Mouse (Mus musculus): ENCODE measurements around the gene H2-T22. TPM values are rescaled to one million over a fixed set of nuclear protein-coding genes. Genes with fewer than 3 reads are reported as not detected.
"Not testable (repeated sequence)": the region's sequence is repeated elsewhere in the genome, so short reads cannot be mapped to it uniquely, and the experiment has no call there.

H2-T22 gene
- total RNA-seq, 2 experiments from 2014 or later = 9.1 to 9.2 TPM

DNA sequence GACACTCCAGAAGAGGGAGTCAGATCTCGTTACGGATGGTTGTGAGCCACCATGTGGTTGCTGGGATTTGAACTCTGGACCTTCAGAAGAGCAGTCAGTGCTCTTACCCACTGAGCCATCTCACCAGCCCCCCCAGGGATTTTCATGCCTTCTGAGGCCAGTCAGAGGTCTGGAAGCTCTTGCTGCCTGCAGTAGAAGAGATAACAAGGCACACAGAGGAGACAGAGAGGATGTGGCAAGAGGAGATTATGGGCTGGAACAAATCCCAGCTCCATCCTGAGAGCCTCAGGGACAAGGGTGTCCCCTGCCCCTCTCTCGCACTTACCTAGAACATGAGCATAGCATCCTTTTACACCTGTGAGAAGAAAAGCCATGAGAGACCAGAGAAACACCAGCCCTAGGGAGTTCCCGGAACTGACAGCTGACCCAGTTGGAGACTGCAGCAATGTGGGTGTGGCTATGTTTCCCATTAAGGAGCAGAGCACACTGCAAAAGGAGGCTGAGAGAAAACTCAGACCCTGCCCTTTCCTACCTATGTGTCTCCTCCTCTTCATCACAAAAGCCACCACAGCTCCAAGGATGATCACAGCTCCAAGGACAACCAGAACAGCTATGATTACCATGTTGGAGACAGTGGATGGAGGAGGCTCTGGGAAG, 12.4 kb downstream of the H2-T22 start:
- not testable (repeated sequence) for DNase-seq (ENCODE audit: low spot score in 2 of 2)

- DNase-seq (ENCODE audit: low spot score in 2 of 2) = no peak
Observed at GRCm38 (mm10) chr17:36028879-36029619, 13.5 kb downstream of the H2-T22 start.

GRCm38 (mm10) chr17:36027663-36028062, 14.9 kb downstream of the H2-T22 start:
- DNase-seq (ENCODE audit: low spot score in 2 of 2) = no peak

GRCm38 (mm10) chr17:36025901-36026300, 16.6 kb downstream of the H2-T22 start:
- DNase-seq (ENCODE audit: low spot score in 2 of 2) = no peak

- DNase-seq (ENCODE audit: low spot score in 2 of 2) = no peak
Observed at GRCm38 (mm10) chr17:36025197-36025596, 17.4 kb downstream of the H2-T22 start.

DNA sequence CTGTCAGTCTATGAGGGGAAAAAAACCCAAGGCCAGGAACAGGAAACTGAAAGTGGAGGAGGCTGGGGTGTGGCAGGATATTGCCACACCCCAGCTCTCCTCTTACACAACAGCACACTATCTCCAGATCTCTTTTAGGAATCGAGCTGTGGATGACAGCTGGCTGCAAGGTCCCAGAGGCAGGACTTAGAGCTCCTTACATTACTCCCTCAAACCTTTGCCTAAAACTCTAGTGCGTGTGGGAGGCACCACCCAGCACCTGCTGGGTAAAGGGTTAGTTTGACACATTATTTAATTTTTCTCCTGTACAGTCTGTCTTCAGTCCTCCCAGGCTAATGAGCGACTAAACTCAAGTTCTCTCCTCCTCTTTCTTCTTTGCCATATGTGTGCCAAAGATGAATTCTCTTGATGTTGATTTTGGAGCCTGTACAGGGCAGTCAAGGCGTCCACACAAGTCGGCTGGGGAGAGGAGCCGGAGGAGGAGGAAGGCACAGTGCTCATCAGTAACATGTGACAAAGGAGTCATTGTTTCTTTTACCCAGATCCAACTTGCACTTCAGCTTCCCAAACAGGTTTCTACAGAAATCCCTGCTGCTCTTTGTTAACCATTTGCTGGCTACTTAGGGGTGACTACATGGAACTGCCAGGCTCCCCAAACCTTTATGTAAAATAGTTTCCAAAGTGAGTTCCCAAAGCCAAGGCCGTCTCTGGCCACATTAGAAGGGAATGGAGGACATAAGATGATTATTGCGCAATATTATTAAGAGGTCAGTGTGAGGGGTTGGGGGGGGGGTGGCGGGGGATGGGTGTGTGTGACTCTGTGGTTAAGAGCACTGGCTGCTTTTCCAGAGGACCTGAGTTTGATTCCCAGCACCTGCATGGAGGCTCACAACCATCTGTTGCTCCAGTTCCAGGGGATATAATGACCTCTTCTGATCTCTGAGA, 18.6 kb downstream of the H2-T22 start:
- DNase-seq (ENCODE audit: low spot score in 2 of 2) = no peak

GRCm38 (mm10) chr17:36022922-36023321, 19.6 kb downstream of the H2-T22 start:
- DNase-seq (ENCODE audit: low spot score in 2 of 2) = no peak

DNA sequence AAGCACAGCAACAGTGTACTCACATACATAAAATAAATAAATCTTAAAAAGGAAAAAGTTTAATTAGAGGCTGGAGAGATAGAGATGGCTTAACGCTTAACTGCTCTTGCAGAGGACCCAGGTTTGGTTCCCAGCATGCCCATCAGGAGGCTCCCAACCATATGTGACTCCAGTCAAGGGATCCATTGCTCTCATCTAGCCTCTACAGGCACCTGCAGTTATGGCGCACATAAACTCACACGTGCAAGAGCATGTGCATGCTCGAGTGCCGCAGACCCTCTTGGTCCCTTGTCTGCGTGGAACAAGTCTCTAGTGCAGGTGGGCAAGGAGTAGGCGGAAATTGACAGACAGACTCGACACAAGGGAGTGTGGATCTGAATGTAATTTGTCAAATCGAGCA, 20.4 kb downstream of the H2-T22 start:
- DNase-seq (ENCODE audit: low spot score in 2 of 2) = no peak

- DNase-seq (ENCODE audit: low spot score in 2 of 2) = no peak
Observed at GRCm38 (mm10) chr17:36021309-36021708, 21.2 kb downstream of the H2-T22 start.

DNA sequence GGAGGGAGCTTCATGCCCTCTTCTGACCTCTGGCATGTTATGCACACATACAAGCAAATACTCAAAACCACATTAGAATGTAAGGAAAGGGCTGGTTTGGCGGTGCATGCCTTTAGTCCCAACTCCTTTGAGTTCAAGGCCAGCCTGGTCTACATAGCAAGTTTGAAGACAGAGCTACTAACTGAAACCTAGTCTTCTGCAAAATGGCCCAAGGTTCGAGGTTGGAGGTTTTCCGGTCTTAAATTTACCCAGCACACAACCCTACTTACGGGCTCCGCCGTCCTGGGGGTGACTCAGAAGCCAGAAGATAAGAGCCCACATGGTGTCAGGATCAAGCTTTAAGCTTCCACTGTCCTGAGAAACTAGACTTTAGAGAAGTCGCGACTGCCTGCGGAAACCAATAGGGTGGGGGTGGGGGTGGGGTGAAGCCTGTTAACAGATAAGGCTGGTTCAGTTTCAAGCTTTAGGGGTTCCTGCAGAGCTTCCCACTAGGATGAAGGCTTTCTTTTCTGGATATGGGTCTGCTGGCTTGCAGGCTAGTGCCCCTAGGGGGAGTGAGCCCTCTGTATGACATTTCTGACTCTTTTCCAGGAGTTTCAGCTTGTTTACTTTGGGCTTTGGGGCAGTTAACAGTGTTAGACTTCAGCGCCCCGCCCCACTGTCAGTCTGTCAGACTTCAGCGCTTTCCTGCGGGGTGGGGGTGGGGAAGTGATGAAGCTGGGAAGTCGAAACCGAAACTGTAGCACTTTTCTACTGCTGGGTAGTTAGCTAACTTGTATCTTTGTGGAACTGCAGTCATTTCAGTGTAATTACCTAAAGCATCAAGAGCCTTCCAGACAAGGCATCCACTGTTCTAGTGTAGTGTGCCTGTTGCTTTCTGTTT, 22.1 kb downstream of the H2-T22 start, which contains the start of gene H2-T24:
TSS of gene H2-T24 (minus strand) at position 370 of the 883 bp plus-strand sequence.
- peak in 1 of 2 experiments; percentile 37 for DNase-seq (ENCODE audit: low spot score in 2 of 2)

- DNase-seq (ENCODE audit: low spot score in 2 of 2) = no peak
Observed at GRCm38 (mm10) chr17:36019519-36019918, 23.0 kb downstream of the H2-T22 start.

- DNase-seq (ENCODE audit: low spot score in 2 of 2) = no peak
Observed at GRCm38 (mm10) chr17:36018979-36019378, 23.6 kb downstream of the H2-T22 start.

- no peak for DNase-seq (ENCODE audit: low spot score in 2 of 2)
Observed at GRCm38 (mm10) chr17:36017046-36017445, 25.5 kb downstream of the H2-T22 start.

- no peak for DNase-seq (ENCODE audit: low spot score in 2 of 2)
Observed at GRCm38 (mm10) chr17:36014977-36015376, 27.6 kb downstream of the H2-T22 start.

- not testable (repeated sequence) for DNase-seq (ENCODE audit: low spot score in 2 of 2)
Observed at GRCm38 (mm10) chr17:36004409-36004808, 38.1 kb downstream of the H2-T22 start.

DNA sequence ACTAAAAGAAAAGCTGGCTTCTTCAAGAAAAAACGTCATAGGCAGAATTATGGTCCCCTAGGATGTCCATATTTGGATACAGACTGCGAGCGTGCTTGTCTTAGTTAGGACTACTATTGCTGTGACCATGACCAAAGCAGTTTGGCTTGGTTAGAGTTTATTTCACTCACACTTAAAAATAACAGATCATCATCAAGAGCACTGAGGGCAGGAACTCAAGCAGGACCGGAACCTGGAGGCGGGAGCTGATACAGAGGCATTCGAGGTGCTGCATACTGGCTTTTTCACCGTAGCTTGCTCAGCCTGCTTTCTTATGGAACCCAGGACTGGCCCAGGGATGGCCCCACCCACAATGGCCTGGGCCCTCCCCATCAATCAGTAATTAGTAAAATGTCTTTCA, 39.2 kb downstream of the H2-T22 start:
- no peak for DNase-seq (ENCODE audit: low spot score in 2 of 2)

GRCm38 (mm10) chr17:36001966-36002365, 40.6 kb downstream of the H2-T22 start:
- DNase-seq (ENCODE audit: low spot score in 2 of 2) = no peak

DNA sequence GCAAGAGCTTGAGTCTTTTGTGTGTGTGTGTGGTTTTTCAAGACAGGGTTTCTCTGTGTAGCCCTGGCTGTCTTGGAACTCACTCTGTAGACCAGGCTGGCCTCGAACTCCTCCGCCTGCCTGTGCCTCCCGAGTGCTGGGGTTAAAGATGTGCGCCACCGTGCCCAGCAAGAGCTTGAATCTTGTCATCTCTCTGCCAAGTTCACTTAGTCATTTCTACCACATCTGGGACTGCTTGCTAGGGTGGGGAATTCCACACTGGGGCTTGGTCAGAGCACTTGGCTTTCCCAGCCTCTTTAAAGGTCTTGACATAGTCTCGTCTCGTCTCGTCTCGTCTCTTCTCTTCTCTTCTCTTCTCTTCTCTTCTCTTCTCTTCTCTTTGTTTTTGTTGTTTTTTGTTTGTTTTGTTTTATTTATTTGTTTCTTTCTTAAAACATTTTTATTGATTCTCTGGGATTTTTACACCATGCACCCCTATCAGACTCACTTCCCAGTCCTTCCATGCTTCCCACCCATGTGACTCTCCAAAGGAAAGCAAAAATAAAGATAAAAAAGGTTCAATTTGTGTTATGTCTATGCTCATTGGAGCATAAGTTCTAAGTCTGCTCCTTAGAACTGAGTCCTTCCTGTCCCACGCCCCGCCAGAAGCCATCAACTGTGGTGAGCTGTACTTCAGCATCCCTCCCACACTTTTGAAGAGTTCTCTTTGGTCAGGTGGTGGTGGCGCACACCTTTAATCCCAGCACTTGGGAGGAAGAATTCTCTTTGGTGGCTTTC, 41.2 kb downstream of the H2-T22 start:
- DNase-seq (ENCODE audit: low spot score in 2 of 2) = no peak

DNA sequence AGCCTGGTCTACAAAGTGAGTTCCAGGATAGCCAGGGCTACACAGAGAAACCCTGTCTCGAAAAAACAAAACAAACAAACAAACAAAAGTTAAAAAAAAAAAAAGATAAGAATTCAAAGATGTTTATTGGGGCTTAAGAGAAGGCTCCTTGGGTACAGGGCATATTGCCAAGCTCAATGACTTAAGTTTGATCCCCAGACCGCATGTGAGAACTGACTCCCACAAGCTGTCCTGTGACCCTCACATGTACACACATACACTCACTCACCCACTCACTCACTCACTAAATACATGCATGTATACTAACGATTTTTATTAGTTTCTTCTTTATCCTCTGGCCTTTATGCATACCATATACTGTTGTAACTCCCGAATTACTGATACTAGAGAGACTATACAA, 42.2 kb downstream of the H2-T22 start:
- no peak for DNase-seq (ENCODE audit: low spot score in 2 of 2)

- DNase-seq (ENCODE audit: low spot score in 2 of 2) = no peak
Observed at GRCm38 (mm10) chr17:35999356-35999755, 43.2 kb downstream of the H2-T22 start.
